Mouse (Mus musculus): ENCODE results near the gene Fat1.

GRCm38 (mm10) chr8:44971346-44971745, 36.1 kb downstream of the Fat1 start:
- TF ChIP-seq CTCF (IDR thresholded peaks at IDR 0.05; ENCODE audit: low read depth, low read length) (no peak), POLR2A (IDR thresholded peaks at IDR 0.05; ENCODE audit: extremely low read depth, insufficient read depth, low read length) (no peak)

Data from liver, adult 2 months (tissue).